8 mouse cellular contexts compared by ENCODE assay signal in genomic region chr12:87300441-87300690, GRCm38 (mm10). TPM values are rescaled to one million over a fixed set of nuclear protein-coding genes. Genes with fewer than 3 reads are reported as not detected.
DNase-seq lines count a peak whose midpoint lies in the region; ATAC-seq and TF ChIP-seq lines count a peak whose summit lies in the region.

No protein-coding gene starts in this region.

- H3K4me2 ChIP-seq in lung, postnatal 0 days (replicated peaks; ENCODE audit: low read depth, low read length): peak overlapping the region; percentile 99
- H3K4me2 ChIP-seq in forebrain, embryonic 13.5 days: peak overlapping the region; percentile 98
- peak overlapping the region; percentile 96 for H3K4me2 ChIP-seq in limb, embryonic 11.5 days (ENCODE audit: low read depth, severe bottlenecking)

- H3K9me3 ChIP-seq in lung, postnatal 0 days (ENCODE audit: low read length): no peaks in the 10 kb centered on the region
- no peaks in the 10 kb centered on the region for H3K9me3 ChIP-seq in forebrain, embryonic 13.5 days (replicated peaks)
- no peaks in the 10 kb centered on the region for H3K9me3 ChIP-seq in limb, embryonic 11.5 days (ENCODE audit: control insufficient read depth, low read length)

- TF ChIP-seq CTCF in lung, postnatal 0 days (IDR thresholded peaks at IDR 0.05): no peak
- TF ChIP-seq CTCF in small intestine, adult 2 months (IDR thresholded peaks at IDR 0.05; ENCODE audit: extremely low read depth, insufficient read length, insufficient replicate concordance, low read depth, low read length): no peak

- H3K36me3 ChIP-seq in lung, postnatal 0 days (ENCODE audit: insufficient read depth, low read length): no peaks in the 10 kb centered on the region
- H3K36me3 ChIP-seq in forebrain, embryonic 13.5 days (ENCODE audit: poor library complexity, severe bottlenecking): no peaks in the 10 kb centered on the region
- H3K36me3 ChIP-seq in limb, embryonic 11.5 days (ENCODE audit: control insufficient read depth, insufficient read depth, low read length): no peaks in the 10 kb centered on the region
- no peaks in the 10 kb centered on the region for H3K36me3 ChIP-seq in small intestine, adult 2 months (ENCODE audit: control insufficient read depth, insufficient read depth, low read length)

- TF ChIP-seq POLR2A in small intestine, adult 2 months (IDR thresholded peaks at IDR 0.05; ENCODE audit: low read depth, low read length): no peak

- no peak; the same call in 1 of the 2 replicates for ATAC-seq in lung, postnatal 0 days
- no peak; the same call in 1 of the 2 replicates for ATAC-seq in forebrain, embryonic 13.5 days
- ATAC-seq in limb, embryonic 11.5 days (ENCODE audit: insufficient number of reproducible peaks, low FRiP score, low TSS enrichment, low read depth): no peak
- ATAC-seq in megakaryocyte-erythroid progenitor cell, adult 5-6 weeks (replicated peaks; ENCODE audit: low FRiP score, low TSS enrichment, poor library complexity, severe bottlenecking): no peak

- peaks cover 7% of the 10 kb centered on the region for H3K4me1 ChIP-seq in lung, postnatal 0 days (ENCODE audit: insufficient read depth, low read depth, low read length)
- peaks cover 21% of the 10 kb centered on the region for H3K4me1 ChIP-seq in forebrain, embryonic 13.5 days
- H3K4me1 ChIP-seq in limb, embryonic 11.5 days (ENCODE audit: control insufficient read depth, insufficient read depth, low read length): no peaks in the 10 kb centered on the region
- H3K4me1 ChIP-seq in small intestine, adult 2 months (ENCODE audit: control insufficient read depth, insufficient read depth, insufficient read length, low read length): peaks cover 10% of the 10 kb centered on the region; the same call in 1 of the 2 replicates

- no peak for TF ChIP-seq EP300 in lung, postnatal 0 days (IDR thresholded peaks at IDR 0.05)

- WGBS in lung, postnatal 0 days: 1% methylated on average over 9 of the region's 9 CpGs
- 2% methylated on average over 9 of the region's 9 CpGs for WGBS in forebrain, embryonic 13.5 days
- WGBS in limb, embryonic 11.5 days: 3% methylated on average over 9 of the region's 9 CpGs
- WGBS in small intestine, adult 2 months: 3% methylated on average over 9 of the region's 9 CpGs

- H3K4me3 ChIP-seq in lung, postnatal 0 days (ENCODE audit: low read depth, low read length): peak overlapping the region; percentile 76
- peak overlapping the region; percentile 74 for H3K4me3 ChIP-seq in forebrain, embryonic 13.5 days
- H3K4me3 ChIP-seq in limb, embryonic 11.5 days (ENCODE audit: low read depth, low read length): peak overlapping the region; percentile 66
- H3K4me3 ChIP-seq in small intestine, adult 2 months (ENCODE audit: low read depth, low read length): peak overlapping the region; percentile 72

- DNase-seq in lung, postnatal 0 days (ENCODE audit: low spot score): no peak
- DNase-seq in lung, postnatal 36 days: no peak
- no peak for DNase-seq in limb, embryonic 11.5 days (ENCODE audit: low spot score)
- DNase-seq in frontal cortex, postnatal 36 days (ENCODE audit: low spot score in 2 of 2): no peak
- no peak for DNase-seq in right cerebral cortex, postnatal 14 days

- H3K27me3 ChIP-seq in lung, postnatal 0 days (replicated peaks; ENCODE audit: insufficient read depth, low read length): no peaks in the 10 kb centered on the region
- H3K27me3 ChIP-seq in forebrain, embryonic 13.5 days: peaks cover 39% of the 10 kb centered on the region
- H3K27me3 ChIP-seq in limb, embryonic 11.5 days (ENCODE audit: control insufficient read depth, insufficient read depth, low read length): peaks cover 12% of the 10 kb centered on the region
- peaks cover 14% of the 10 kb centered on the region; the same call in 1 of the 2 replicates for H3K27me3 ChIP-seq in small intestine, adult 2 months (ENCODE audit: control insufficient read depth, insufficient read depth, low read length)

- H3K9ac ChIP-seq in lung, postnatal 0 days (replicated peaks; ENCODE audit: low read depth): peak overlapping the region; percentile 50
- peak overlapping the region; percentile 78 for H3K9ac ChIP-seq in forebrain, embryonic 13.5 days
- H3K9ac ChIP-seq in limb, embryonic 11.5 days (ENCODE audit: low read length): peak overlapping the region; percentile 71; the same call in 1 of the 2 replicates

- H3K27ac ChIP-seq in lung, postnatal 0 days (ENCODE audit: low read length): no peak overlapping the region
- no peak overlapping the region for H3K27ac ChIP-seq in forebrain, embryonic 13.5 days
- H3K27ac ChIP-seq in limb, embryonic 11.5 days (replicated peaks; ENCODE audit: low read depth, low read length): no peak overlapping the region
- no peak overlapping the region for H3K27ac ChIP-seq in small intestine, adult 2 months (ENCODE audit: insufficient read depth, low read depth, low read length)

RNA-seq across cellular contexts. Expression of gene Ism2, which starts 0.9 kb away (rescaled TPM):
- 0.75 and 2.2 TPM in 2 replicates for polyA plus RNA-seq in lung, postnatal 0 days (2015; fragmentation: Nextera tagmentation; extraction: Ambion mirVana)
- 1.5 and 2.6 TPM in 2 replicates for polyA plus RNA-seq in forebrain, embryonic 13.5 days (2015; fragmentation: Nextera tagmentation; extraction: Ambion mirVana)
- 1.1 and 1.6 TPM in 2 replicates for polyA plus RNA-seq in limb, embryonic 11.5 days (2014; fragmentation: Nextera tagmentation; extraction: Ambion mirVana)
- polyA plus RNA-seq in small intestine, adult 2 months (2012; rRNA removed): 0.15 and 0.25 TPM in 2 replicates
- not detected in 2 replicates for total RNA-seq in megakaryocyte-erythroid progenitor cell, adult 5-6 weeks (2014; fragmentation: Nextera tagmentation)
- not detected in 2 replicates for total RNA-seq in megakaryocyte-erythroid progenitor cell, adult 5-6 weeks (2017)

RNA-seq across cellular contexts. Expression of gene Ahsa1, which starts 34.1 kb away (rescaled TPM):
- 101 and 116 TPM in 2 replicates for polyA plus RNA-seq in lung, postnatal 0 days (2015; fragmentation: Nextera tagmentation; extraction: Ambion mirVana)
- polyA plus RNA-seq in forebrain, embryonic 13.5 days (2015; fragmentation: Nextera tagmentation; extraction: Ambion mirVana): 216 and 228 TPM in 2 replicates
- 266 and 267 TPM in 2 replicates for polyA plus RNA-seq in limb, embryonic 11.5 days (2014; fragmentation: Nextera tagmentation; extraction: Ambion mirVana)
- polyA plus RNA-seq in small intestine, adult 2 months (2012; rRNA removed): 14.6 and 27.3 TPM in 2 replicates
- 127 and 212 TPM in 2 replicates for total RNA-seq in megakaryocyte-erythroid progenitor cell, adult 5-6 weeks (2014; fragmentation: Nextera tagmentation)
- 295 and 365 TPM in 2 replicates for total RNA-seq in megakaryocyte-erythroid progenitor cell, adult 5-6 weeks (2017)

RNA-seq across cellular contexts. Expression of gene Vipas39, which starts 34.3 kb away (rescaled TPM):
- 24.1 and 25.7 TPM in 2 replicates for polyA plus RNA-seq in lung, postnatal 0 days (2015; fragmentation: Nextera tagmentation; extraction: Ambion mirVana)
- polyA plus RNA-seq in forebrain, embryonic 13.5 days (2015; fragmentation: Nextera tagmentation; extraction: Ambion mirVana): 68.8 and 73.3 TPM in 2 replicates
- 55.2 and 57.8 TPM in 2 replicates for polyA plus RNA-seq in limb, embryonic 11.5 days (2014; fragmentation: Nextera tagmentation; extraction: Ambion mirVana)
- polyA plus RNA-seq in small intestine, adult 2 months (2012; rRNA removed): 15.7 and 27.1 TPM in 2 replicates
- 20.5 and 25.5 TPM in 2 replicates for total RNA-seq in megakaryocyte-erythroid progenitor cell, adult 5-6 weeks (2014; fragmentation: Nextera tagmentation)
- 15.8 and 26.0 TPM in 2 replicates for total RNA-seq in megakaryocyte-erythroid progenitor cell, adult 5-6 weeks (2017)
